ENCODE assay signal across 8 mouse cellular contexts in the genomic region with DNA sequence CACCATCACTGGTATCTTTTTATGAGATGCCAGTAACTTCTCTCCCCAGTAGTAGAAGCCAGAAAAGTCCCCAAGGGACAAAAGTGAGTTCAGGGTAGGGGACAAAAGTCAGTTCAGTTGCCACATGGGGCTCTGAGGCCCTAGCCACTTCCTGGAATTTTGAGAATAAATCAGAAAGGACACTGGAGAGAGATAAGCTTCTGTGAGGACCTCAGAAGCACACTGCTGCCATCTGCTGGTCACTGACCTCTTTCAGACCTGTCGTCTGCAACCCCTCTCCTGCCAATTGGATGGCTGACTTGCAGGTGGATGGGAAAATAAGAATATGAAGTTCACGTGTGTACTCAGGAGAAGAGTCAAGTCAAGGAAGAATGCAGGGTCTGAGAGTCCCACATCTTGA. TPM values are rescaled to one million over a fixed set of nuclear protein-coding genes. Genes with fewer than 3 reads are reported as not detected.
DNase-seq lines count a peak whose midpoint lies in the region; ATAC-seq and TF ChIP-seq lines count a peak whose summit lies in the region.

No protein-coding gene starts in this region.

- H3K4me1 ChIP-seq in heart, postnatal 0 days (ENCODE audit: control insufficient read depth, insufficient read depth) = no peaks in the 10 kb centered on the region
- H3K4me1 ChIP-seq in lung, adult 2 months (ENCODE audit: control insufficient read depth, insufficient read depth, low read length) = no peaks in the 10 kb centered on the region

- peak; percentile 57 for DNase-seq in A20 (ENCODE audit: low read depth, low spot score)
- DNase-seq in adrenal gland, adult (ENCODE audit: inconsistent age in 2 of 2, low spot score in 1 of 2) = peak; percentile 72 to 91
- peak; percentile 85 for DNase-seq in embryo, embryonic 10.5 days (ENCODE audit: low spot score)
- peak; percentile 53 for DNase-seq in heart, postnatal 0 days (ENCODE audit: low spot score)
- DNase-seq in kidney, postnatal 36 days = peak; percentile 71 to 93
- peak; percentile 67 for DNase-seq in lung, adult 2 months
- DNase-seq in ovary, adult 18-20 months (ENCODE audit: low spot score) = peak; percentile 62
- DNase-seq in thymus, postnatal 4 days = peak; percentile 76

- ATAC-seq in heart, postnatal 0 days (ENCODE audit: insufficient read depth, low read depth) = no peak

- WGBS in heart, postnatal 0 days = 6% methylated on average over 2 of the region's 2 CpGs
- WGBS in lung, adult 2 months = 5% methylated on average over 2 of the region's 2 CpGs

- no peaks in the 10 kb centered on the region for H3K27me3 ChIP-seq in heart, postnatal 0 days (ENCODE audit: control insufficient read depth, insufficient read depth, low read length)

- no peak overlapping the region for H3K4me3 ChIP-seq in heart, postnatal 0 days (ENCODE audit: low read depth, low read length)
- H3K4me3 ChIP-seq in lung, adult 2 months (replicated peaks; ENCODE audit: extremely low read depth, low read depth, low read length) = no peak overlapping the region

- no peak overlapping the region for H3K9ac ChIP-seq in heart, postnatal 0 days (replicated peaks; ENCODE audit: low read depth, low read length)

- no peak overlapping the region for H3K4me2 ChIP-seq in heart, postnatal 0 days (ENCODE audit: low read depth, low read length)

- no peak overlapping the region for H3K27ac ChIP-seq in heart, postnatal 0 days (ENCODE audit: low read depth)

- no peaks in the 10 kb centered on the region for H3K36me3 ChIP-seq in heart, postnatal 0 days (replicated peaks; ENCODE audit: control insufficient read depth, insufficient read depth, low read length)

- peak; percentile 76 for TF ChIP-seq CTCF in heart, postnatal 0 days (IDR thresholded peaks at IDR 0.05; ENCODE audit: low read depth)
- TF ChIP-seq CTCF in lung, adult 2 months (IDR thresholded peaks at IDR 0.05; ENCODE audit: insufficient read depth, low read length) = peak; percentile 78

- no peak for TF ChIP-seq EP300 in heart, postnatal 0 days (IDR thresholded peaks at IDR 0.05; ENCODE audit: low read depth)

- no peaks in the 10 kb centered on the region for H3K9me3 ChIP-seq in heart, postnatal 0 days (replicated peaks; ENCODE audit: control insufficient read depth, low read length)

- no peak for TF ChIP-seq POLR2A in lung, adult 2 months (IDR thresholded peaks at IDR 0.05; ENCODE audit: borderline replicate concordance, extremely low read depth, low read depth, low read length)

RNA-seq across cellular contexts. Expression of a gene that starts 25.4 kb away (rescaled TPM):
- not detected in 2 replicates for total RNA-seq in heart, postnatal 0 days (2014; rRNA removed; ENCODE audit: low replicate concordance)
- polyA plus RNA-seq in heart, postnatal 0 days (2015; fragmentation: Nextera tagmentation; extraction: Ambion mirVana) = not detected in 2 replicates
- 0.12 TPM in 1 of 2 replicates, not detected in the other for polyA plus RNA-seq in lung, adult 2 months (2012; rRNA removed)

RNA-seq across cellular contexts. Expression of a gene that starts 31.3 kb away (rescaled TPM):
- total RNA-seq in heart, postnatal 0 days (2014; rRNA removed; ENCODE audit: low replicate concordance) = not detected in 2 replicates
- not detected in 2 replicates for polyA plus RNA-seq in heart, postnatal 0 days (2015; fragmentation: Nextera tagmentation; extraction: Ambion mirVana)
- polyA plus RNA-seq in lung, adult 2 months (2012; rRNA removed) = not detected in 2 replicates

RNA-seq across cellular contexts. Expression of a gene that starts 42.9 kb away (rescaled TPM):
- not detected in 2 replicates for total RNA-seq in heart, postnatal 0 days (2014; rRNA removed; ENCODE audit: low replicate concordance)
- polyA plus RNA-seq in heart, postnatal 0 days (2015; fragmentation: Nextera tagmentation; extraction: Ambion mirVana) = not detected in 2 replicates
- not detected in 2 replicates for polyA plus RNA-seq in lung, adult 2 months (2012; rRNA removed)

RNA-seq across cellular contexts. Expression of a gene that starts 56.1 kb away (rescaled TPM):
- total RNA-seq in heart, postnatal 0 days (2014; rRNA removed; ENCODE audit: low replicate concordance) = 0.08 TPM in 1 of 2 replicates, not detected in the other
- polyA plus RNA-seq in heart, postnatal 0 days (2015; fragmentation: Nextera tagmentation; extraction: Ambion mirVana) = 0.11 and 0.14 TPM in 2 replicates
- 1.4 and 2.7 TPM in 2 replicates for polyA plus RNA-seq in lung, adult 2 months (2012; rRNA removed)

RNA-seq across cellular contexts. Expression of a gene that starts 58.2 kb away (rescaled TPM):
- total RNA-seq in heart, postnatal 0 days (2014; rRNA removed; ENCODE audit: low replicate concordance) = not detected in 2 replicates
- polyA plus RNA-seq in heart, postnatal 0 days (2015; fragmentation: Nextera tagmentation; extraction: Ambion mirVana) = not detected in 2 replicates
- 0.15 TPM in 1 of 2 replicates, not detected in the other for polyA plus RNA-seq in lung, adult 2 months (2012; rRNA removed)
